Mouse (Mus musculus) B cell, adult 2 months (primary cell): Measurements from ENCODE around the gene Notch3.
"Not testable (repeated sequence)": the region's sequence is repeated elsewhere in the genome, so short reads cannot be mapped to it uniquely, and the experiment has no call there.

Experiments
- DNase-seq, 2 experiments: peaks; one replicate each; pipeline ENCODE4 v3.0.0; 2022

The Notch3 gene

DNA sequence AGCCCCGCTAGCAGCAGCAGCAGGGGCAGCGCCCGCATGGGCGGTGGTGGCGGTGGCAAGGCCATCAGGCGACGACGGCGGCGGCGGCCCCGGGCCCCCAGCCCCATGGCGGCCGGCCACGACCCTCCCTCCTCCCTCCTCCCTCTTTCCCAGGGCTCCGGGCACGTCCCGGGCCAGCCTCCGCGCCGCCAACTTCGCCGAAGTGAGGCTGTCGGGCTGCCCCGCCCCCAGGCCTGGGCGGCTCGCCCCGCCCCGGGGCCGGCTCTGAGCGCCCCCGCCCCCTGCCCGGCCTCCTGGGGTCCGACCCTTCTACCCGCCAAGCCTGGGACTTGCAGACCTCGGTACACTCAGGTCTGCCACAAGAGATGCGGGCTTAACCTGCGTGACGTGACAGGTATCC lies at the start of gene Notch3:
TSS of gene Notch3 (minus strand) at position 166 of the 400 bp plus-strand sequence.
- DNase-seq: peak in 1 of 2 experiments; percentile 23

DNA sequence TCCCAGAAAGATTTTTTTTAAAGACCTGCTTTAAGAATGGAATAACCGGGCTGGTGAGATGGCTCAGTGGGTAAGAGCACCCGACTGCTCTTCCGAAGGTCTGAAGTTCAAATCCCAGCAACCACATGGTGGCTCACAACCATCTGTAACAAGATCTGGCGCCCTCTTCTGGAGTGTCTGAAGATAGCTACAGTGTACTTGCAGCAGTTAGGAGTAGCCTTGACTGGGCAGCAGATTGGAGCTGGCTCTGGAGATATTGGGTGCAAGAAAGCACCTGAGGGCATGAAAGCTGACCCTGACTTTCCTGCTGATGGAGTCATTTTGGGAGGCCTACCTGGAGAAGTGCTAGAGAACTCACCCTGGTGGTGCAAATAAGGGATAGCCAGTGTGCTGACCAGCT lies 48.9 kb upstream of the Notch3 start:
- peak in 1 of 2 experiments; percentile 26 for DNase-seq

GRCm38 (mm10) chr17:32211554-32211953 lies 44.9 kb upstream of the Notch3 start:
- not testable (repeated sequence) for DNase-seq

- DNase-seq: peak; percentile 53 to 59
These were observed 43.1 kb upstream of the Notch3 start for GRCm38 (mm10) chr17:32209752-32210151.

DNA sequence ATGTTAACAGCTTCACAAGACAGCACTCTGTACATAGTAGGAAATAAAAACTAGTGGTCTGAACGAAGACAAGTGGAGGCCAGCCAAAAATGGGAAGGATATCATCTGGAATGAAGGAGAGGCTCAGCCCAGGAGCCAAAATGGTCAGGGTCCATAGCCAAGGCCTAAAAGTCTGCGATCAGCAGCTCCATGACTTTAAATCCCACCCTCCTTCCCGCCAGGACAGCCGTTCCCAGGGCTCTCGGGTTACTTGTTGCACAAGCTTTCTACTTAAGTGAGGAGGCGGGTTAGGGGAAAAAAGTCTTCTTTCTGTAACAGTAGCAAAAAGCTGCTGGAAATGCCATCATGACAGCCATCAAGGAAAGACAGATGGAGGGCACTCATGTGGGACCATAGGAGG lies 42.5 kb upstream of the Notch3 start:
- DNase-seq: no peak

DNA sequence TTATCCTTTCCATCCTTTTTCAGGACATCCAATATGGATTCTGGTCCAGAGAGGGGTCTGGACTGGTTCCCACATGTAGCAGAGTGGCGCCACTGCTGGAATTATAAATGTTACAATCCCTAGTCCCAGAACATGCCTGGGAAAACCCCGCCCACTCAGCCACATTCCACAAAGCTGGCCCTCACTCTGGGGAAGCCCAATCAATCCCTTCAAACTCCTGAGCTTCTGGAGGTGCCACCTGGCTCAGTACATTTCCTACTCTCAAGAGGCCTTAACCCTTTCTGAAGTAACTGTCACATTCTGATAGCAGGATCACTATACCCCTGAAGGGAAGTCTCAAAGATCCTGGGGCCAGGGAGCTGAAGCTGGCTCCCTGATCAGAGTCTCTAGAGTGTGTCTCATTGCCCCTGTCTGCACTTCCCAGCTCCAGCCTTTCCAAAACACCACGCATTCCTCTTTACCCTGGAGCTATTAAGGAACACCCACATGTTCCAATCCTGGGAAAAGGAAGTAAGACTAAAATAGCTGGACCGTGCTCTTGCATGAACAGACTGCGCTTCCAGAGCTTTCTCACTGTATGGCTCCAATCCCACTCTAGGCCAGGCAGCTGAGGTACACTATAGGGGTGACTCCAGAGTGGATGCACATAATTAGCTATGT lies 41.1 kb upstream of the Notch3 start:
- no peak for DNase-seq

DNA sequence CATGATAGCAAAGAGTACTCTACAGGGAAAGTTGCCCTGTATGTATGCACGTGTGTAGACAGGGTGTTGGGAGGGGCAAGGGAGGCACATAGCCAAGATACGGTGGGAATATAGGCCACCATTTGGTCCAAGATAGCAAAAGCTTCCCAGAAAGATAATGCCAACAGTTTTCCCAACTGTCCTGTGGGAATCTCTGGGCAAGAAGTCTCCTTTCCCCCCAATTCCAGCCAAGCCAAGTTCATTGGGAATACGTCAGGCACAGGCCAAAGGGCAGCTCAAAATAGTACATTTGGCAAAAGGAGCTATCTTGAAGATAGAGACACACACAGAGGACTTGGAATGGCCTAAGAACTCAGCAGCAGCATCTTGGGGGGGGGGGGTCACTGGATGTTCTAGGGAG lies 38.7 kb upstream of the Notch3 start:
- DNase-seq: no peak

- DNase-seq: no peak
These were observed 36.3 kb upstream of the Notch3 start for GRCm38 (mm10) chr17:32202972-32203371.

DNA sequence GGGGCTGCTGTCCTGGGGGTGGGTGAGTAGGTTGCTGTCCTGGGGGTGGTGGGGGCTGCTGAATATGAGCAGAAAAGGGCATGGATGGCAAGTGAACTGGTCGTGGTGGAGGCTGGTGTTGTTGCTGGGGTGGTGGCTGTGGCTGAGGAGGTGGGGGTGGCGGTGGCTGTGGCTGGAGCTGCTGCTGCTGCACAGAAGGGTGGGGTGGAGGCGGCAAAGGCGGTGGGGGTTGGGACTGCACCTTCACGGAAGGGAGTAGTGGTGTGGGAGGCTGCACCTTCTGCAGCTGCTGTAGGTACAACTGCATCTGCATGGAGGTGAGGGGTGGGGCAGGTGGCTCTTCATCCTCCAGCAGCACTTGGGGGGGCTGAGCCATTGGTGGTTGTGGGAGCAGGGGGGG lies 34.4 kb upstream of the Notch3 start:
- no peak for DNase-seq

- no peak for DNase-seq
These were observed 33.1 kb upstream of the Notch3 start for GRCm38 (mm10) chr17:32199796-32200195.

DNA sequence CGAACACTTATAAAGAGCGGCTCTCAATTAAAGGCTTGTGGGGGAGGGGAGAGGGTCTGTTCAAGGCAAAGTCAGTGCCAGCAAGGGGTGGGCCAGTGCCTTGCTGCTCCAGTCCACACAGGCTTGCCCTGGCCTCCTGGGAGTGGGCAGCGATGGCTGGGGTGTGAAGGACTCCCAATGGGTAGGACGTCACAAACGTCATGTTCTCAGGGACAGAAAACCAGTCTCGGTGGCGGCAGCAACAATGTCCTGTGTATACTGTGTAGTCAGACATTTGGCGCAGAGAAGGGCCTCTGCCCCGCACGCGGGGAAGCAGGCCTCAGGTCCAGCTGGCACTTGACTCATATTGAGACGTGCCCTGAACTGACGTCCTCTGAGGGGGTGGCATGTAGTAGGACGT lies 30.5 kb upstream of the Notch3 start:
- DNase-seq: no peak

DNA sequence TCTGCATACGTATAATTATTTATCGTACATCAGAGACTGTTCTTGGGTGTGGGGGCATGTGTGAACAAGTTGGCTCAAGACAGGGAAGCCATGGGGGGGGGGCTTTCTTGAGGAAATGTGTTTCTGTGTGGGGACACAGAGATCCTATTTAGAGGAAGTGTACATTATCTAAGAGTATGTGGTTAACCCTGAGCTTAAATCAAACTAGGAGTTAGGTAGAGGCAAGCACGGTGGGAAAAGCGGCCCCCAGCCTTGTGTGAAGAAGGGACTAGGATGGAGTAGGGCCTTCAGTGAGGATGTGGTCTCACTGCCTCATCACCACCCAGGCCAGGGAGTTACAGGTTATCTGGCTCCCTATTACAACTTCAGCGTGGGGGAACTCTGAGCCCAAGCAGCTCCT lies 29.1 kb upstream of the Notch3 start:
- DNase-seq: no peak

- no peak for DNase-seq
These were observed 26.4 kb upstream of the Notch3 start for GRCm38 (mm10) chr17:32193010-32193409.

DNA sequence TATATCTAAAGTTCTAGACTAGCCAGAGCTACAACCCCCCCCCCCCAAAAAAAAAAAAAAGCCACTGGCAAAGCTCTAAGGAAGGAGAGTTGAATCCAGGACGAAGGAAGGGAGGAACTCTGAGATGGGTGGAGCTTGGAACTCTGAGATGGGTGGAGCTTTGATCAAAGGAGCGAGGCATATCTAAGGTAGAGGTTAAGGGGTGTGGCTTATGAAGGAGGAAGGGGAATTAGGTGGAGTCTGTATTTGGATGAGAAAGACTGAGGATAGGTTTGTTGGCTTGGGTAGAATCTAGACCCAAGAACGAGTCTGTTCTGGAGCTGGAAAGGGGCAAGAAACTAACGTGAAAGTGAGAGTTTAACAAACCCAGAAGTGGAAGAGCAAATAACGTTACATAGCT lies 23.2 kb upstream of the Notch3 start:
- DNase-seq: no peak

DNA sequence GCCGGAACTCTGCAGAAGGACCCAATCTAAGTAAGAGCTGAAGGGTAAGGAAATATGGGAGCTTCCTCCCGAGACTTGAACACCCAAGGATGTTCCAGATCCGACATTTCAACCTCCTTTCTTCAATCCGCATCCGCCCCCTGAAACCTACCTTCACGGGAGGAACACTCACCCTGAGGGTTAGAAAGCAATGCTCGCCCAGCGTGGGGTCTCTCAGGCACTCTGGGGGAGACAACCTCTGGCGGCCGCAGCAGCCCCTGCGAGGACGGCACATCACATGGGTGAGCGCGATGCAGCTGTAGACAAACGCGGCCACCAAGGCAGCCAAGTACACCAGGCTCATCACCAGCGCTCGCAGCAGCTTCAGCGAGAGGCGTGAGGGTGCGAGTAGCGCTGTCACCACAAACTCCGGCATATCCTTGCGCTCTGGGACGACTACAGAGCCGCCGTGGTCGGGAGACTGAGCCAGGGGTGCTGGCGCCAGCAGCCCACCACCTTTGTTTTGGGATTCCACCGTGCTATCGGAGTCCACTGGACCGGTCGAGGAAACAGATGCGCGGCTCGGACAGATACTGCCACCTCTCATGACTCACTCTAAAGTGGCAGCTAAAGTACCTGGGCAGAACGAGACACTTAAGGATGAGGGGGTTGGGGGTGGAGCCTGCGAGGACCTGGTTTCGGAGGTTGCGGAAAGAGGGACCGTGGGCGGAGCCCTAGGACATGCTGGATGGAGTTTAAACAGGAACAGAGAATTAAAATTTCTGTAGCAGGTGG lies 22.4 kb upstream of the Notch3 start, which contains the start of gene Ephx3:
TSS of gene Ephx3 (minus strand) at position 687 of the 774 bp plus-strand sequence.
- peak in 1 of 2 experiments; percentile 15 for DNase-seq

- DNase-seq: no peak
These were observed 16.4 kb upstream of the Notch3 start for GRCm38 (mm10) chr17:32183017-32183416.

GRCm38 (mm10) chr17:32179621-32180491 lies 13.2 kb upstream of the Notch3 start:
- no peak for DNase-seq

GRCm38 (mm10) chr17:32176919-32177318 lies 10.3 kb upstream of the Notch3 start:
- DNase-seq: no peak

DNA sequence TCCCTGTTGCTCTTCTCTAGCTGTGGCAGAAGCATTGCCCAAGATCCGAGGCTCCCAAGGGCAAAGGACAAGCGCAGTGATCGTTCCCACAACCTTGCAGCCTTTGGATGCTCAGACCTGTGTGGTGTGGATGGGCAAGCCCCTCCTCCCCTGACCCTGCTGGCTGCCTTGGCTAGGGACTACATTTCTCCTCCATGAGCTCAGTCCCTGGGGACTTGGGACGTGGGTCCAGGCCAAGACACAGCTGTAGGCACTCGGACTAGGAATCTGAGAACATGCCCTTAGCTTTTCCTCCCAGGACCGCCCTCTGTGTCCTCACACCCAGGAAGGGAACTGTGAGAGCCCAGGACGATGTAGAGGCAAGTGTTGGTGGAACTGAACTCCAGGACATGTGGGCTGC lies 6.5 kb upstream of the Notch3 start:
- no peak for DNase-seq

DNA sequence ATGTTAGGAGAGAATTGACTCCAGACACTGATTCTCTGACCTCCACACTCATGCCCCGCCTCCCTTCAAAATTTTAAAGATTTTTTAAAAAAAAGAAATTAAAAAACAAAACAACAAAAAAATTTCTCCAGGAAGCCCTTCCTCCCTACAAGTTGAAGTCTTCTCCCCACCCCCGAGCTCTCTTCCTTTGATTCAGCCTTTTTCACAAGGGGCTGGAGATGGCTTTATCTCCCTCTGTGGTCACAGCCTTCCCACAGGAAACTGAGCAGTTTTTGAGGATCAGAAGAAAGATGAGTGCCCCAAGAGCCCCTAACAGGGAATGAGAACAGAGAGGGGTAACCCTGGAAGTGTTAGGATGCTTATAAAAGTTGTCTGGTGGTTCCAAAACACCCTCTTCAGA lies 5.8 kb upstream of the Notch3 start:
- no peak for DNase-seq

GRCm38 (mm10) chr17:32169518-32170225 lies 3.0 kb upstream of the Notch3 start:
- no peak for DNase-seq

GRCm38 (mm10) chr17:32165803-32166595 lies 653 bp downstream of the Notch3 start:
- peak in 1 of 2 experiments; percentile 29 for DNase-seq
